Mouse (Mus musculus) hindbrain, embryonic 16.5 days (tissue): ENCODE measurements around the gene Polr1b. TPM values are rescaled to one million over a fixed set of nuclear protein-coding genes. Genes with fewer than 3 reads are reported as not detected.

Source experiments
- ATAC-seq: fragments of 200-750 bp; cut with Nextera tagmentation; 2 replicates; pipeline ENCODE4 v1.8.0; 2017; ENCODE audit warnings: moderate TSS enrichment, moderate library complexity
- H3K27ac ChIP-seq: fragments of 300-500 bp; sonication (generic); 2 replicates; pipeline ENCODE4 v1.5.1; 2014; ENCODE audit warnings: low read depth, mild to moderate bottlenecking, control low read depth, low read length, moderate library complexity
- H3K27me3 ChIP-seq: fragments of 300-500 bp; sonication (generic); replicated peaks from 2 replicates; pipeline ENCODE4 v1.6.1; 2014; ENCODE audit warnings: low read length; ENCODE audit not compliant: control insufficient read depth, insufficient read depth
- H3K36me3 ChIP-seq: fragments of 300-500 bp; sonication (generic); 2 replicates; pipeline ENCODE4 v1.6.1; 2014; ENCODE audit warnings: mild to moderate bottlenecking, low read length, moderate library complexity, mixed read lengths; ENCODE audit not compliant: control insufficient read depth, insufficient read depth
- H3K4me1 ChIP-seq: fragments of 300-500 bp; sonication (generic); 2 replicates; pipeline ENCODE4 v1.6.1; 2014; ENCODE audit warnings: low read depth, low read length; ENCODE audit not compliant: control insufficient read depth, insufficient read depth
- H3K4me2 ChIP-seq: fragments of 300-500 bp; sonication (generic); 2 replicates; pipeline ENCODE4 v1.6.1; 2014; ENCODE audit warnings: mild to moderate bottlenecking, low read length, control low read depth, moderate library complexity
- H3K4me3 ChIP-seq: fragments of 300-500 bp; sonication (generic); 2 replicates; pipeline ENCODE4 v1.5.1; 2014; ENCODE audit warnings: mild to moderate bottlenecking, low read length, control low read depth, moderate library complexity
- H3K9ac ChIP-seq: fragments of 300-500 bp; sonication (generic); 2 replicates; pipeline ENCODE4 v1.6.1; 2014; ENCODE audit warnings: low read depth, mild to moderate bottlenecking, control low read depth, low read length, moderate library complexity
- H3K9me3 ChIP-seq: fragments of 300-500 bp; sonication (generic); 2 replicates; pipeline ENCODE4 v1.6.1; 2014; ENCODE audit warnings: mild to moderate bottlenecking, low read length, moderate library complexity; ENCODE audit not compliant: control insufficient read depth
- WGBS: fragments of 180-500 bp; shearing (Covaris S2); extraction: QIAGEN DNeasy Blood & Tissue Kit; methylation state at CpG from one replicate; pipeline ENCODE4 v1.1.7; 2014; 5-methylcytosine and 5-hydroxymethylcytosine counted together
- polyA plus RNA-seq: library from polyadenylated mRNA; unstranded; fragments of >200 nt; fragmentation: Nextera tagmentation; extraction: Ambion mirVana; gene quantifications from 2 replicates; pipeline ENCODE4 v1.2.1, GENCODE M21; 2015

Polr1b gene
- polyA plus RNA-seq, 1 experiment from 2014 or later = 13.0 TPM

DNA sequence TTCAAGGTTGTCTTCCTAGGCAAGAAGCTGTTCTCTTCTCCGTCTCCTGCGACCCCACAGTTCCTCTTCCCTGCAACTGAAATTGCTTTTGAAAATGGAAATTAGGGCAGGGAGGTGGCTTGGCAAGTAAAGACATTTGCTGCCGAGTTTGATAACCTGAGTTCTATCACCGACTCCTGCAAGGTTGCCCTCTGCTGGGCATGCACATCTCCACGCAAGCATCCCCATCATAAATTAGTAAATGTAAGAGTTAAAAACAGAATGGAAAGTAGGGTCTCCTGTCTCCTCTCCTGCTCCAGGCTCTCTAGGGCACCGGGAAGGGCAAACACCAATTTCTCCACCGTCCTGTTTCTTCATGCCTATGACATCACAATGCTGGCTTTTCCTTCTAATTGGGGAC lies 31.4 kb downstream of the Polr1b start:
- H3K9ac ChIP-seq = no peak overlapping the region
- no peaks in the 10 kb centered on the region for H3K27me3 ChIP-seq
- no peak overlapping the region for H3K27ac ChIP-seq
- peaks cover 3% of the 10 kb centered on the region; the same call in 1 of the 2 replicates for H3K9me3 ChIP-seq
- H3K4me2 ChIP-seq = no peak overlapping the region
- H3K36me3 ChIP-seq = peaks cover 9% of the 10 kb centered on the region
- H3K4me1 ChIP-seq = peaks cover 13% of the 10 kb centered on the region
- WGBS = 93% methylated on average over 7 of the region's 7 CpGs
- H3K4me3 ChIP-seq = no peak overlapping the region
- ATAC-seq = no peak

DNA sequence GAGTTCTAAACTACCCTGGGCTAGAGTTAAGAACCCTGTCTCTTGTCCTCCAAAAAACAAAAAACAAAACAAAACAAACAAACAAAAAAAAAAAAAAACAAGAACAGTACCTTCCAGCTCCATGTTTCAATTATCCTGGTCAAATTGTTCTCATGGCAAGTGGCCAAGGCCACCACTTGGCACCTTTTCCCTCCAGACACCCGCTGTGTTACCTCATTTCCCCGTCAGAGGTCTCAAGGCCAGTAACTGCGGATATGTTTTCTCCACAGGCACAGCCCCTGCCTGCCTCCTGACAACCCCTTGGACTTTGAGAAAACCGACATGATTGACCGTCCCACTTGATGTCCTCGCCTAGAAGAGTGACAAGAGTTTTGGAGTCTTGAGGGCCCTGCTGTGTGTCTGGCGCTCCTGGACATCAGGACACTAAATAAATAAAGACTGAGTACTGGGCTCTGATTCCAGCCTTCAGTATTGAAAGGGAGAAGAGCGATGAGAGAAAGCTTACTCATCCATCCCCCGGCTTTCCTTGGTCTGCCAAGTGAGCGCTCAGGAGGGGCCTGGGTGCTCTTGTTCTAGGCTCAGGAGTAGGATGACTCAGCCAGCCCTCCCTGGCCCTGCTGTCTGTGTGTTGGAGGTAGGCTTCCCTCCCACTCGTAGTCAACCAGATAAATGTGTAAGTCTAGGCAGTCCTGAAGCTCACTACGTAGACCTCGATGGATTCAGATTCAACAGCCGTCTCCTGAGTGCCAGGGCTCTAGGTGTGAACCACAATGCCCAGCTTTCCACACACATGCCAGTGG lies 32.4 kb downstream of the Polr1b start:
- Histone ChIP-seq H3K27ac (no peak overlapping the region), H3K9me3 (peaks cover 3% of the 10 kb centered on the region; the same call in 1 of the 2 replicates), H3K4me3 (no peak overlapping the region), H3K4me2 (no peak overlapping the region), H3K4me1 (peaks cover 13% of the 10 kb centered on the region), H3K9ac (no peak overlapping the region), H3K36me3 (peaks cover 9% of the 10 kb centered on the region), H3K27me3 (no peaks in the 10 kb centered on the region)
- 96% methylated on average over 14 of the region's 14 CpGs for WGBS
- ATAC-seq = no peak

DNA sequence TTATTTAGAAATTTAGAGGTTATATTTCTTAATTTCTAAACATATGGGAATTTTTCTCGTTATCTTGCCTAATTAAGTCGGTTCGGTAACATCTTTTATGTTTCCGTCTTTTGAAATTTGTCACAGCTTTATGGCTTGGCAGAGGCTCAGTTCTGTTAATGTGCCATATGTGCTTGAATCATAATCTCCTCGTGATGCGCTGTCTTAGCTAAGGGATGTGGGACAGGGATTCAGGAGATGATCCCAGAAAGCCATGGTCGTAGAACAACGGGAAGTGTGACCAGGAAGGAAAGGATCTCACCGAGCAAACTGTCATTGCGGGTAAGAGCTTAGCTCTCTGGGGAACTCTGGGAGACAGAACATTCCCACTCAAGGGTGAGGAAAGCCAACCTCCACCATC lies 39.1 kb downstream of the Polr1b start:
- no peak for ATAC-seq
- Histone ChIP-seq H3K36me3 (no peaks in the 10 kb centered on the region), H3K9ac (no peak overlapping the region), H3K27ac (no peak overlapping the region), H3K4me1 (no peaks in the 10 kb centered on the region), H3K4me2 (no peak overlapping the region), H3K27me3 (no peaks in the 10 kb centered on the region), H3K9me3 (no peaks in the 10 kb centered on the region), H3K4me3 (no peak overlapping the region)
- 56% methylated on average over 10 of the region's 10 CpGs for WGBS

DNA sequence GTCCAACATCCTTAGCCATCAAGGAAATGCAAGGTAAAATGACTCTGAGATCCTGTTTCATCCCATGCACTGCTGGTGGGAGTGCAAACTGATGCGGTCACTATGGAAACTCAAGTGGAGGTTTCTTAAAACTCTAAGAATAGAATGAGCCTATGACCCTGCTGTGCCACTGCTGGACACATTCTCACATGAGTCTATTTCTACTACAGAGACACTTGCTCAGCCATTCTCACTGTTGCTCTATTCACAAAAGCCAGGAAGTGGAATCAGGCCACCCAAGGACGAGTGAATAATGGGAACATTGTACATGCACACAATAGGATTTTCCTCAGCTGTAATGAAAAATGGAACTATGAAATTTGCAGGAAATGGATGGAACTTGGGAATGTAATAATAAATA lies 48.0 kb downstream of the Polr1b start:
- H3K4me1 ChIP-seq = no peaks in the 10 kb centered on the region
- no peaks in the 10 kb centered on the region for H3K9me3 ChIP-seq
- no peak overlapping the region for H3K4me2 ChIP-seq
- no peak overlapping the region for H3K9ac ChIP-seq
- no peaks in the 10 kb centered on the region for H3K36me3 ChIP-seq
- H3K4me3 ChIP-seq = no peak overlapping the region
- no peak overlapping the region for H3K27ac ChIP-seq
- 22% methylated on average over 2 of the region's 2 CpGs for WGBS
- H3K27me3 ChIP-seq = no peaks in the 10 kb centered on the region
- no peak for ATAC-seq

DNA sequence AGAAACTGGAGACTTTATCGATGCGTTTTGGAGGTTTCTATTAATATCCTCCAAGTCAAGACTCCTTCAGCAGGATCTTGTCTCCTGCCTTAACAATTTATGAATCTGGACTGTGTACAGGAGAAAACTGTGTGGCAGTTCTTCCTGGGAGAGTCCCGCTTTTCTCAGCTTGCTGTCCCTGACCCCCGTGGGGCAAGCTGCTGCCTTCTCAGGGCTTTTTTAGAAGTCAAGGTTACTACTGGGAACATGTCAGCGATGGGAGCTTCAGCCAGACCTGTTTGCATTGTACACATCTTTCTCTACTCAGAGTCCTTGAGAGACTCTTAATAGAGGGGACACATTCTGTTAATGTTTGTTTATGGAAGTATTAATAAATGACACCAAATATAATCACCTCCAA lies 49.6 kb downstream of the Polr1b start:
- no peaks in the 10 kb centered on the region for H3K27me3 ChIP-seq
- H3K9ac ChIP-seq = no peak overlapping the region
- 85% methylated on average over 5 of the region's 5 CpGs for WGBS
- H3K9me3 ChIP-seq = no peaks in the 10 kb centered on the region
- no peak overlapping the region for H3K27ac ChIP-seq
- no peak for ATAC-seq
- no peak overlapping the region for H3K4me2 ChIP-seq
- H3K4me3 ChIP-seq = no peak overlapping the region
- no peaks in the 10 kb centered on the region for H3K36me3 ChIP-seq
- H3K4me1 ChIP-seq = no peaks in the 10 kb centered on the region

DNA sequence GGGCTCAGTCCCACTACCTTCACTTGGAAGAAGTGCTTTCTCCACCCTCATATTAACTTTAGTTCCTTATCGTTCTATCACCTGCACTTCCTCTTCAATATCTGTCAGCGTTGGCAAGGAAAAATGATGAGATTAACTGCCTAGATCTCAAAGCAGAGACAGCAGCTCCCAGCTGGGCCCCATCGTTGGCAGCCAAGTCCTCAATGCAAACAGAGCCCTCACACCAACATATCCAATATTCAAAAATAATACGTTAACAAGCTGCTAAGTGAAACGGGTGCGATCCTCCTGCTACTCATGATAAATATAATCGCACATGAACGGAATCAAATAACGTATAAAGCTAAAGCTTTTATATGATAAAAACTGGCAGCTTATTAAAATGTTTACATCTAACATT lies 50.3 kb downstream of the Polr1b start:
- H3K4me1 ChIP-seq = no peaks in the 10 kb centered on the region
- no peak for ATAC-seq
- no peaks in the 10 kb centered on the region for H3K9me3 ChIP-seq
- H3K4me3 ChIP-seq = no peak overlapping the region
- no peaks in the 10 kb centered on the region for H3K27me3 ChIP-seq
- H3K4me2 ChIP-seq = no peak overlapping the region
- H3K27ac ChIP-seq = no peak overlapping the region
- no peaks in the 10 kb centered on the region for H3K36me3 ChIP-seq
- 87% methylated on average over 9 of the region's 9 CpGs for WGBS
- H3K9ac ChIP-seq = no peak overlapping the region

DNA sequence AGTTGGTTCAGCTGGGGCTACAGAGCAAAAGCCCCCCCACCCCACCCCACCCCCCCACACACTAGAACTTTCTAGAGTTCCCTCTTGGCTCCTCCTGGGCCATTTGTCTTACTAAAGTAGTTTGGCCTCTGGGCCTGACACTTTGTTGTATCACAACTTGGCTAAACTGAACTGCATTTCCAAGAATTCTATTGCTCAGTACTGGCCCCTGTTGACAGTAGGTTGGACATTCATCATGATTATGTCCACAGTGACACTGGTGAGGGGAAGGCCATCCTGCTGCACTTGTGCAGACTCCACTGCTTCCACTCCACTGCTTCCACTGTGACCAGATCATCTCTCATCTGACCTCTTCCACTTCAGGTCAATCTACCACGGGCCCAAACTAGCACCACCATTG lies 52.0 kb downstream of the Polr1b start:
- Histone ChIP-seq H3K4me3 (no peak overlapping the region), H3K27me3 (no peaks in the 10 kb centered on the region), H3K36me3 (no peaks in the 10 kb centered on the region), H3K27ac (no peak overlapping the region), H3K9me3 (no peaks in the 10 kb centered on the region), H3K4me2 (no peak overlapping the region), H3K4me1 (no peaks in the 10 kb centered on the region), H3K9ac (no peak overlapping the region)
- ATAC-seq = no peak
- WGBS = 47% methylated on average over 1 of the region's 1 CpGs

DNA sequence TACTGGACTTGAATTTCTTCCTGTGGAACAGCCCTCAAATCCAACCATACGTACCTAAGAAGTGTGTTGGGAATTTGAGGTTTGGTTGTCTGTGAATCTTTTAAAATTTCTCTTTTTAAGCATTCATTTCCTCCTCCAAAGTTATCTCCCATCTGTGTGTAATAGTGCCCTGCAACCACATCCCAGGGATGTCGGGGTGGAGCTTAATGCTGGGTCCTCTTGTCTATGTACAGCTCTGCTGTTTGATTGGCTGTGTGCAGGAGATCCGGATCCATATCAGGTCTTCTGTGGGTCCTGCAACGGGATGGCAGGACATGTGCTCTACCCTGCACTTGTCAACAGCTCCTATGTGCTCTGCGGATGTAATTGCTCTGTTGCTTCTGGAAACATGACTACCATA lies 64.0 kb downstream of the Polr1b start:
- Histone ChIP-seq H3K27me3 (no peaks in the 10 kb centered on the region), H3K4me1 (no peaks in the 10 kb centered on the region), H3K4me3 (no peak overlapping the region), H3K4me2 (no peak overlapping the region), H3K9ac (no peak overlapping the region), H3K36me3 (no peaks in the 10 kb centered on the region), H3K9me3 (no peaks in the 10 kb centered on the region; the same call in 1 of the 2 replicates), H3K27ac (no peak overlapping the region)
- ATAC-seq = no peak
- 91% methylated on average over 5 of the region's 5 CpGs for WGBS

DNA sequence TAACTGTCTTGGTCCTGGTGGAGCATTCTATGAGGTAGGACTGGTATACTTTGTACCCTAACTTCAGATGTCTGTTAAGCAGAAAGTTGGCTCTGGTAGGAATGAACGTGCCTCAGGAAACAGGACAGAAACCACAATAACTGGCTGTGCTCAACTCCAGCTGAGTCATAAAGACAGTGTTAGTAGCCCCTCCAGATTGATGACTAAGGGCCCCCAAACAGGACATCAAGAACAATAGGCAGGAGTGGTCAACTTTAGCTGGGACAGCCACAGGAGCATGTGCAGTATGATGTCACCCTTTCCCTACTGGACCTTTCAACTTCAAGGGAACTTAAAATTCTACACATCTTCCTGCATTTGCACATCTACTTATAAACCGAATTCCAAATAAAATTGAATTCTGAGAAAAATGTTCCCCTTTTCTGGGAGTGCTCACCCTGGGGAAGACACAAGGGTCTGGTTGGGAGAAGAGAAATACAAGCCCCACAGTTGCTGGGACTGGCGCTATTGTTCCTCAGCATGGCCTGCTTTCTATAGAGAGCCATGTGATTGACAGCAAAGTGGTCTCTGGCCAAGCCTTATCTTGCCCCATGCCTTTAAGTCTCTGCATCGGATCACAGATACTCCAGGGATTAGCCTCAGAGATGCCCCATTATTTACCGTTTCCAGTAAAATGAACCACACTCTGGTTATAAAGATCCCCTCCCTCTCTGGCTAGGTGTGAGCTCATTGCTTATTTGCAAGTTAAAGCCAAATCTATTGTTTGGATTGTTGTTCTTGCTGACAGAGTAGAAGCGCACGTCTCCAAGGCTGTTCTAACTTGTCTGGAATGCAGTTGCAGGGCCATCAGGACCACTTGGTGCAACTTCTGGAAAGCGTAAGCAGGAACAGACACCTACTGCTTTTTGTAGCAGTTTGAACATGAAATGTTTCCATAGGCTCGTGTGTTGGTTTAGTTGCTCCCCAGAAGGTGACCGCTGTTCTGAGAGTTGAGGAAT lies 66.0 kb downstream of the Polr1b start:
- Histone ChIP-seq H3K4me3 (no peak overlapping the region), H3K4me1 (no peaks in the 10 kb centered on the region), H3K27ac (no peak overlapping the region), H3K4me2 (no peak overlapping the region), H3K36me3 (no peaks in the 10 kb centered on the region), H3K27me3 (no peaks in the 10 kb centered on the region), H3K9ac (no peak overlapping the region), H3K9me3 (no peaks in the 10 kb centered on the region; the same call in 1 of the 2 replicates)
- whole genome bisulfite sequencing = 65% methylated on average over 10 of the region's 10 CpGs
- ATAC-seq = no peak
